Mouse (Mus musculus) heart, adult 8-10 months (tissue): ENCODE measurements around the gene Rnf150. TPM values are rescaled to one million over a fixed set of nuclear protein-coding genes. Genes with fewer than 3 reads are reported as not detected.

Source experiments
- DNase-seq: peaks from one replicate; pipeline ENCODE4 v3.0.0; 2022; ENCODE audit warnings: low spot score
- total RNA-seq, 4 experiments: library from RNA; stranded (reverse); gene quantifications; 2 replicates each; pipeline ENCODE4 v1.2.4; 2022

Gene Rnf150
- total RNA-seq, 4 experiments from 2014 or later: 10.9 to 16.0 (median 12.9) TPM

- no peak for DNase-seq
Observed at GRCm38 (mm10) chr8:82943223-82944006, 80.3 kb downstream of the Rnf150 start.

- no peak for DNase-seq
Observed at GRCm38 (mm10) chr8:82945867-82946266, 82.7 kb downstream of the Rnf150 start.

GRCm38 (mm10) chr8:82946658-82947057 is 83.5 kb downstream of the Rnf150 start:
- DNase-seq: no peak

- no peak for DNase-seq
Observed at GRCm38 (mm10) chr8:82955162-82955754, 92.1 kb downstream of the Rnf150 start.

- no peak for DNase-seq
Observed at GRCm38 (mm10) chr8:82959491-82959890, 96.3 kb downstream of the Rnf150 start.

GRCm38 (mm10) chr8:82959980-82960610 is 96.9 kb downstream of the Rnf150 start:
- no peak for DNase-seq

GRCm38 (mm10) chr8:82964537-82964936 is 101.4 kb downstream of the Rnf150 start:
- no peak for DNase-seq

GRCm38 (mm10) chr8:82967879-82968678 is 104.9 kb downstream of the Rnf150 start:
- peak; percentile 65 for DNase-seq

GRCm38 (mm10) chr8:82969967-82970366 is 106.8 kb downstream of the Rnf150 start:
- DNase-seq: no peak

GRCm38 (mm10) chr8:82972812-82973211 is 109.7 kb downstream of the Rnf150 start:
- no peak for DNase-seq

- no peak for DNase-seq
Observed at GRCm38 (mm10) chr8:82973331-82973730, 110.2 kb downstream of the Rnf150 start.

- no peak for DNase-seq
Observed at GRCm38 (mm10) chr8:82981244-82981855, 118.2 kb downstream of the Rnf150 start.

- DNase-seq: no peak
Observed at GRCm38 (mm10) chr8:82982873-82983272, 119.7 kb downstream of the Rnf150 start.

GRCm38 (mm10) chr8:82983301-82983700 is 120.1 kb downstream of the Rnf150 start:
- no peak for DNase-seq

GRCm38 (mm10) chr8:82992093-82992492 is 128.9 kb downstream of the Rnf150 start:
- DNase-seq: no peak

- no peak for DNase-seq
Observed at GRCm38 (mm10) chr8:82995727-82996438, 132.7 kb downstream of the Rnf150 start.

GRCm38 (mm10) chr8:82996843-82997242 is 133.7 kb downstream of the Rnf150 start:
- no peak for DNase-seq

- no peak for DNase-seq
Observed at GRCm38 (mm10) chr8:82998778-82999177, 135.6 kb downstream of the Rnf150 start.

- no peak for DNase-seq
Observed at GRCm38 (mm10) chr8:83003187-83003586, 140.0 kb downstream of the Rnf150 start.

- DNase-seq: no peak
Observed at GRCm38 (mm10) chr8:83009481-83009880, 146.3 kb downstream of the Rnf150 start.

- no peak for DNase-seq
Observed at GRCm38 (mm10) chr8:83011286-83011685, 148.1 kb downstream of the Rnf150 start.
